Mouse (Mus musculus): ENCODE results near the gene Ncr1.
"Not testable (repeated sequence)": the region's sequence is repeated elsewhere in the genome, so short reads cannot be mapped to it uniquely, and the experiment has no call there.

Ncr1 gene

DNA sequence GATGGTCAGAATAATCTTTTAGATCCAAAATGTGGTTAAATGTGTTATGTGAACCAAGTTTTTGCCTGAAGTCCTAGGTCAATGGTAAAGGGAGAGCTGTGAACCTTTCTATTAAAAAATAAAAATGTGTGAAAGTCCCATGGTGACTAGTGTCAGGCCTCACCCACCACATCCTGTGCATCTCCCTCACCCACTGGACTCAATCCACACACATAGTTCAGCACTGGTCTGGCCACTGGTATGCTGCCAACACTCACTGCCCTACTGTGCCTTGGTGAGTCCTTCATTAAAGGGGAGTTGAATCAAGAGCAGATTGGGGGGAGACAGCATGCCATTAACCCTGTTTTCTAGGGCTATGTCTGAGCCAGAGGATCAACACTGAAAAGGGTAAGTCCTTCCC, at the start of gene Ncr1:
Gene Ncr1, plus strand, starts transcription at position 216 of the 400 bp plus-strand sequence.
- DNase-seq: no peak

DNA sequence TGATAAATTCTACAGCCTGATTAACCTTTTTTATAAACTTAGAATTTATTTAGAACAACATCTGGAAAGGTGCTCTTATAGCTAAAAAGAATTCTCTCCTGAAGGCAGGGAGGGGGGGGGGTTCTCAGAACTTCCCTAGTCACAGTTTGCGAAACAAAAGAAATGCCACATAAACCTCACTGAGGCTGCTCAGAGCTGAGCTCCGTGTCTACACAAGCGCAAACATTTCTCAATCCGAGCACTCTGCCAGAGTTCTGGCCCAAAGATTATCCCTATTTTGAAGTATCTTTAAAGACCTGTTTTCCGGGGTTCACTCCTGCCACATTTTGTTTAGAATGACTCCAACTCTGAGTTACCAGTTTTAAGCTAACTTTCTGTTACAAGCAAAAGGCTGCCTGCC, 44.9 kb upstream of the Ncr1 start:
- no peak for DNase-seq

DNA sequence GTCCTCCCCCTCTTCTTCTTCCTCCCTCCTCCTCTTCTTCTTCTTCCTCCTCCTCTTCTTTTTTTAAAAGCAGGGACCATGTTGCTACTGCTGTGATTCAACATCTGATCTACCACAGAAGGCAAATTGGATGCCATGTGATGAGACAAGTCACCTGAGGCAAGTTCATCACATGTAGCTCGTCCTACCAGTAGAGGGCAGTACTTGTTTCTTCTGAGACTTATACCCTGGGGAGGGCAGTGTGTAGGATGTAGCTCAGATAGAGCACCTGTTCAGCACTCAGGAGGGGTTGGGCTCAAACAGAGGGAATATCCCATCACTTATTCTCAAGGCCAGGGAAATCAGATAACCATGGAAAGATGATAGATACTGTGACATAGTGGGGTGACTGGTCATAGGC, 40.3 kb upstream of the Ncr1 start:
- DNase-seq: no peak

DNA sequence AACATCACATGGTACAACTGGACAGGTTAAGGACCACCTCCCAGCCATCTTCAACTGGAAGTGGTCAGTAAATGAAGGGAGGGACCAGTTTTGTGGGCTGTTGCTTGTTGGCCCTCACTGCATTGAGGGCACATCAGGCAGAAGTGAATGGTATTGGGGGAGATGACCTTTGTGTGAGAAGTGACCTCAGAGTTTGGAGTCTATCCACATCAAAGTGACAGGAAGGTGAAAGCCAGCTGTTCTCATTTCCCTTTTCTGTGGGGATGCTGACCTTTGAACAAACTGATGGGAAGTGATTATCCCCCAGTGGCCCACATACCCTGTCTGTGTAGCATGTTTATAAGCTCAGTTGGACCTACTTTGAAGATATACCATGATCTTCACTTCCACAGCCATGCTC, 37.4 kb upstream of the Ncr1 start:
- no peak for DNase-seq

DNA sequence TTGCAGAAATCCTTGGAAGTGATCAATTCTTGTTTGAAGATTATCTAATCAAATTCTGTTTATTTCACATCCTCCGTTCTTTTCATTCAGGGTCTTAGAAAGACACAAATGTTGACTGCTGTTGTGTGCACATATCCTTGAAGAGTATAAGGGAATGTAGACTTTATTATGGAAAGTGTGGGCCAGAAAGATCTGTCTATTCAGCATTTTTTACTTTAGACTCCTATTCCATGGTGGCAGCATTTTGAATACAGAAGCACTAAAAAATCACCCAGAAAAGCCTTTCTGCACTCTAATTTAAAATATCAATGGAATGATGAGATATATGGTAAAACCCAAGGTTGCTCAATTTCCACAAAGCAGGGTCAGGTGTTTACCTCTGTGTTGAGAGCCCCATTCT, 34.1 kb upstream of the Ncr1 start:
- DNase-seq: no peak

DNA sequence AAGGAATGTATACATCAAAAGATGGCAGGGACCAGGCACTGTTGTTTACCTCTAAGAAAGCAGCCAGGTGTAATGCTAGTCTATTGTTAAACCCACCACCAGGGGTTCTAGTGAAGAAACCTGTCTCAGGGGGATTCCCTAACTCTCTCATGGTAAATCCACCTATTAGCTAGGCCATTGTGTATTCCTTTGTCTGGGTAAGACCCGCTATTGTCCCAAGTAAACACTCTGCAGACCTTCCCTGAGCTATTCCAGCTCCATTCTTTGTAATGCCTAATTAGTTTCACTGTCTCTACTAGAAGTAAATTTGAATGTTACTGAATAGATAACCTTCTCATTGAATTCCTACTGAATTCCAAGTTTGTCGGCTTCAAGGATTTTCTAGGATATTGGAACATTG, 24.4 kb upstream of the Ncr1 start:
- not testable (repeated sequence) for DNase-seq

DNA sequence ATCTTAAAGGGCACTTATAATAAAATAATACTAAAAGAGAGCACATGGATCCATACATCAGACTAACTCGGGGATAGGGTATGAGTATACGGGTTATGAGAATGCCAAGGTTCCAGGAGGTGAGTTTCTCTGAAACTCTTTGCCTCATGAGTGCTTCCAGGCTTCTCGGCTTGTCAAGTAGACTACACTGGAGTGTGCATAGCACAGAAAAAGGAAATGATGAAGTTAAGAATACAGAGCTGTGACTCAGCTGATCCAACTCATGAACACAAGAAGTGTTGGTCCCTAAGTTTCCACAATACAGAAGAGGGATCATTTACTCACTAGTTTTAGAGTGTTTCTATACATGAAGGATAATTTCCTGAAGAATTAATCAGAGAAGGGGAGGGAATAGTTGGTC, 24.0 kb upstream of the Ncr1 start:
- not testable (repeated sequence) for DNase-seq

DNA sequence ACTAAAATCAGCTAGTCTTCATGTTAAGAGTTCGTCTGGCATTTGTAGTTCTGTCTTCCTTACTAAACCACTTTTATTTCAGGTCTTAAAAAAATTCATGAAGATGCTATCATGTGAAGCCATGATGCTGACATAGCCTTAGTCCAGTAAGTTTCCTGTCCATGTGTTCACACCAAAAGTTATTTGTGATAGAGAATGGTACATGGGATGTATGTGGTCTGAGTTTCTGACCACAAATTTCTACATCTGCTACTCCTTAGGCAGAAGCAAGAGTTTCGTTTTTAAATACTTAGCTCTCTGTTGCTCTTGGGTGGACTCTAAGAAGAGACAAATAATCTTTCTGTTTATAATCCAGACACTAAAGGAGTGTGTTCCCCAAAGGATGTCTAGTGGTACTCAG, 14.2 kb upstream of the Ncr1 start:
- DNase-seq: no peak

DNA sequence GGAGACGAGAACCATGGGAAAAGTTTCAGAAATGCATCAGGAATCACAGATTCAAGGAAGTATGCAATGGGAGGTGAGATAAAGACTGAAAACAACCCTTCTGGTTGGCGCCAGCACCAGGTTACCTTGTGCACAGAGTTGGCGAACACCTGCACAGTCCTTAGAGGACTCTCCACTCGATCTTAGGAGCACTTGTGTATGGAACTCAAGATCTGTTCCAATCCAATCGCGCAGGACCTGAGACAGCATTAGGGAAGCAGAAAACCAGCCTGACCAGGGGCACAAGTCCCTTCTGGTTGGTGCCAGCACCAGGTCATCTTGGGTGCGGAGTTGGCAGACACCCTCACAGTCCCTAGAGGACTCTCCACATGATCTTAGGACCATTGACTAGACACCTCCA, 36.0 kb downstream of the Ncr1 start:
- DNase-seq: no peak

All from layer of hippocampus, adult 9-11 months (tissue).